Mouse (Mus musculus): ENCODE results near the gene Glod4.

GRCm38 (mm10) chr11:76239750-76240149 is 3.8 kb downstream of the Glod4 start:
- no peak for TF ChIP-seq EP300 (optimal IDR thresholded peaks at IDR 0.05)
- TF ChIP-seq CTCF (IDR thresholded peaks at IDR 0.05; ENCODE audit: low read depth) = no peak
